Comparison of ENCODE assay signal across 35 mouse cellular contexts in genomic region chr17:16860771-16861170, GRCm38 (mm10).
"Had no signal": no experiment of that assay in that cellular context is flagged by ENCODE, and none has a peak within 500 bp of the region (broad histone marks: within the 10 kb centered on the region; RNA-seq: fewer than 3 reads in every experiment).

No protein-coding gene starts in this region.

- H3K9ac ChIP-seq: heart, embryonic 12.5 days; heart, embryonic 13.5 days; heart, embryonic 15.5 days; hindbrain, embryonic 12.5 days; hindbrain, embryonic 13.5 days; hindbrain, embryonic 14.5 days; hindbrain, embryonic 15.5 days; intestine, embryonic 15.5 days; kidney, embryonic 15.5 days had no signal

- H3K9me3 ChIP-seq: heart, embryonic 12.5 days; heart, embryonic 13.5 days; heart, embryonic 15.5 days; hindbrain, embryonic 10.5 days; hindbrain, embryonic 12.5 days; hindbrain, embryonic 13.5 days; hindbrain, embryonic 15.5 days; intestine, embryonic 15.5 days; kidney, embryonic 15.5 days had no signal

- ATAC-seq: hindbrain, embryonic 16.5 days; hindbrain, postnatal 0 days; inflammation-experienced regulatory T-cells, adult 6 months; intestine, embryonic 15.5 days; intestine, embryonic 16.5 days; intestine, postnatal 0 days had no signal

- H3K27ac ChIP-seq: heart, embryonic 13.5 days; heart, embryonic 15.5 days; hindbrain, embryonic 10.5 days; hindbrain, embryonic 12.5 days; hindbrain, embryonic 13.5 days; hindbrain, embryonic 14.5 days; hindbrain, embryonic 15.5 days; hindbrain, postnatal 0 days; intestine, embryonic 15.5 days; kidney, embryonic 15.5 days; kidney, postnatal 0 days; layer of hippocampus, adult 2 months; left cerebral cortex, adult 2 months had no signal

- H3K27me3 ChIP-seq: heart, embryonic 12.5 days; heart, embryonic 13.5 days; heart, embryonic 15.5 days; hindbrain, embryonic 12.5 days; hindbrain, embryonic 13.5 days; hindbrain, embryonic 15.5 days; intestine, embryonic 15.5 days; kidney, embryonic 15.5 days had no signal

- H3K4me1 ChIP-seq: heart, embryonic 12.5 days; heart, embryonic 13.5 days; heart, embryonic 15.5 days; hindbrain, embryonic 10.5 days; hindbrain, embryonic 12.5 days; hindbrain, embryonic 13.5 days; hindbrain, embryonic 15.5 days; intestine, embryonic 15.5 days; kidney, embryonic 15.5 days had no signal

- DNase-seq: heart, postnatal 10 days; heart, postnatal 14 days; heart, postnatal 36 days; heart, postnatal 4 days; kidney, adult 11 months; kidney, adult 18-20 months; kidney, adult 2 months; kidney, adult 8-10 months; kidney, adult 9 months; kidney, postnatal 10 days; kidney, postnatal 14 days; kidney, postnatal 25 days; kidney, postnatal 36 days; kidney, postnatal 4 days; layer of hippocampus, adult 9-11 months; layer of hippocampus, postnatal 36 days had no signal

- H3K36me3 ChIP-seq: heart, embryonic 12.5 days; heart, embryonic 13.5 days; heart, embryonic 15.5 days; hindbrain, embryonic 10.5 days; hindbrain, embryonic 12.5 days; hindbrain, embryonic 13.5 days; hindbrain, embryonic 15.5 days; intestine, embryonic 15.5 days; kidney, embryonic 15.5 days had no signal

- H3K4me3 ChIP-seq: heart, embryonic 12.5 days; heart, embryonic 13.5 days; heart, embryonic 15.5 days; hindbrain, embryonic 10.5 days; hindbrain, embryonic 12.5 days; hindbrain, embryonic 13.5 days; hindbrain, embryonic 15.5 days; intestine, embryonic 15.5 days; kidney, embryonic 15.5 days; layer of hippocampus, adult 2 months; left cerebral cortex, adult 2 months had no signal

- H3K4me2 ChIP-seq: heart, embryonic 11.5 days; heart, embryonic 12.5 days; heart, embryonic 13.5 days; heart, embryonic 15.5 days; hindbrain, embryonic 12.5 days; hindbrain, embryonic 13.5 days; hindbrain, embryonic 14.5 days; hindbrain, embryonic 15.5 days; intestine, embryonic 15.5 days; kidney, embryonic 15.5 days had no signal
